Mouse (Mus musculus) gastrocnemius, postnatal 25 days (tissue): ENCODE results near the gene Ppp1r9b. TPM values are rescaled to one million over a fixed set of nuclear protein-coding genes. Genes with fewer than 3 reads are reported as not detected.

Experiments used
- DNase-seq: peaks from one replicate; pipeline ENCODE4 v3.0.0; 2022
- total RNA-seq, 2 experiments: library from RNA; stranded (reverse); gene quantifications; 1 replicate in 1 of 2; 2 replicates in 1 of 2; pipeline ENCODE4 v1.2.3; 2021

Gene Ppp1r9b
- total RNA-seq, 2 experiments from 2014 or later: 21.8 to 30.0 TPM

DNA sequence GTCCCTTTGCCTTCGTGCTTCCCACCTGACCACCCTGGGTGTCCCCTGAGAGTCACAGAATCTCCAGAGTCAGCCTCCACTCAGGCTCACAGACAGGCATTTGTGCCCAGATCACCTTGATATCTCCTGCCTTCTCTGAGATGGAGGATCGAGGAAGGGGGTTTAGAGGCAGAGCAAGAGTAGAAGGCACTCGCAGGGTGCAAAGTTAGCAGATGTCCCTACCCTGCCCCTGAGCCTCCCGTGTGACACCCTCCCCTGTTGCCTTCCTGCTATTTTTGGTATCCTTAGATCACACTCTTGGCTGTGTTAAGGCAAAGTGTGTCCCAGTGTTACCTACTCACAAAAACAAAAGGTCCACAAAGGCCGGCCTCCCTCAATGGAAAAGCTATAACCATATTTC is 14.6 kb upstream of the Ppp1r9b start, which contains the start of gene Sgca:
Gene Sgca, minus strand, starts transcription at position 129 of the 400 bp plus-strand sequence.
- peak; percentile 56 for DNase-seq

- DNase-seq: no peak
Measured at GRCm38 (mm10) chr11:94978178-94978915, 12.5 kb upstream of the Ppp1r9b start.

- peak; percentile 94 for DNase-seq
Measured at GRCm38 (mm10) chr11:94978947-94979346, 11.9 kb upstream of the Ppp1r9b start.

GRCm38 (mm10) chr11:94979462-94980179 is 11.2 kb upstream of the Ppp1r9b start:
- no peak for DNase-seq

GRCm38 (mm10) chr11:94985140-94985539 is 5.7 kb upstream of the Ppp1r9b start:
- no peak for DNase-seq

- DNase-seq: no peak
Measured at GRCm38 (mm10) chr11:94985822-94986221, 5.0 kb upstream of the Ppp1r9b start.

DNA sequence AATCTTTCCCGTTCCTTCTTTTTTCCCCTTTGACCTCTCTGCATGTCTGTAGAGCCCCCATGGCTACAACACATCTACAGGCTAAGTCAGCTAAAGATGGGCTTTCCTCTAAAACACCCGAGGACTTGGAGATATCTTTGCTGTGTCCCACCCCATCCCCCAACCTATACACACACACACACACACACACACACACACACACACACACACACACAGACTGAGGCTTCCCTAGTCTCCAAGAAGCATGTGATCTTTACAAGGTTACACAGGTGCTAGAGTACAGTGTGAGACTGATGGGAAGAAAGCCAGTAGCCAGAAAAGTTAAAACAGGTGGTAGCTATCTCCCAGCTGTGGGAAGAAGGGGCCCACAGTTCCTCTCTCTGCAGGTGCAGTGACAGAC is 4.4 kb upstream of the Ppp1r9b start:
- DNase-seq: no peak

DNA sequence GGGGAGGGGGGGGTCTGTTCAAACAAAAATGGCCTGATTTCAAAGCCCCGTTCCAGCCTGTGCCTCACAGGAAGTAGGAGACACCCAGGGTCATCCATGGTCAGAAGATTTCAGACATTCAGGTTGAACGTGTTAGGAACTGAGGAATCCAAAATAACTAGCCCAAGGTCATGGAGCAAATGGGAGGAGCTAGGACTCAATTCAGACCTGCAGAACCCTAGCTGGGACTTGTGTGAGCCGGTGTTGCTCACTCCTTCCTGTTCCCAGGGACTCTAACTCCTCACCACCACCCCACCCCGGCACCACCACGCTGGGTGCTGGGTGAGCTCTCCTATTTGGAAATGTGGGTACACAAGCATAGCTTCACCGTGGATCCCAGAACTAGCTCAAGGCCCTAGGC is 3.5 kb upstream of the Ppp1r9b start:
- DNase-seq: no peak

DNA sequence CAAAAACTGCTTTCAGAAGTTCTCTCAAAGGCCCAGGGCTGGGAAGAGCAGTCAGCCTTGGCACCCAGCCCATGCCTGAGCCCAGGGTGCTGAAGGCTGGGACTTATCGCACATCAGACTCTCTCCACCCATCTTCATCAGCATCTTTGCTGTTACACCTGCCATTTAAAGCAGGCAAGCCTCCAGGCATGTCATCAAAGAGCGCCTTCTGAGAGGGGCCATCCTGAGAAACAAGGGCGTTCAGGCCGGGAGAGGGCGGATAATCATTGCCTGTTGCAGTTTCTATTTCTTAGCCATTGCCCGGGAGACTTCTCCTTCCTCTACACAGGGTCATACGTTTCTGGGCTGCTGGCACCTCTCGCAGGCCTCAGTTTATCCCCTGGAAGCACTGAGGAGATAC is 3.0 kb upstream of the Ppp1r9b start:
- no peak for DNase-seq

DNA sequence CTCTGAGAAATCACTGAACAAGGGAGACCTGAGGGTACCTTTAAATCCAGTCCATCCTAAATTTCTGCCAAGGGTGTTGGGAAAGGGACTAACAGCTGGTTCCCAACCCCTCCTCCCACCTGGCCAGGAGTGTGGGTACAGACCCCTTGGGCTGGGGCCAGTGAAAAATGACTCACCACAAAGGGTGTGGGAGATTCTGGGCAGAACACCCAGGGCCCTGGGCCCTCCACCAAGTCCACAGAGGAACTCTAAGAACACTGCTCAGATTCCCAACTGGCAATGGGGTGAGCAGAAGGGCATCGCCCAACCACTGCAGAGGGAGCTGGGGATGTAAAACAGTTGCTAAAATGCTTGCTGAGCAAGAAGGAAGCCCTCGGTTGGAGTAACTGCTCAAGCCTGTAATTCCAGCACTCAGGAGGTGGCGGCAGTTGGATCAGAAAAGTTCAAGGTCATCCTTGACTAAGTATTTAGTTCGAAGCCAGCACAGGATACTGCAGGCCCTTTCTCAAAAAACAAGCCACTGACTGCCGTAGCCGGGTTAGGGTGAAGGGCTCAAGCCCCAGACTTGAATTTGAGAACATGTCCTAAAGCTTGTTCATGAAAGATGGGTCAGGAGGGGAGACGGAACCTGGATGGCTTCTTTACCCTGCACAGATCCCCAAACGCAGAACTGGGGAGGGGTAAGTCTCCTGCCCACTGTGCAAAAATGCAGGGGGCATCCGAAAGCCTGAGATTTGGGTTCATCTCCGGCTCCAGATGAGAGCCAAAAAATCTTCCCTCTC is 1.9 kb upstream of the Ppp1r9b start:
- DNase-seq: peak; percentile 81

GRCm38 (mm10) chr11:94989562-94990017 is 1.2 kb upstream of the Ppp1r9b start:
- peak; percentile 86 for DNase-seq

DNA sequence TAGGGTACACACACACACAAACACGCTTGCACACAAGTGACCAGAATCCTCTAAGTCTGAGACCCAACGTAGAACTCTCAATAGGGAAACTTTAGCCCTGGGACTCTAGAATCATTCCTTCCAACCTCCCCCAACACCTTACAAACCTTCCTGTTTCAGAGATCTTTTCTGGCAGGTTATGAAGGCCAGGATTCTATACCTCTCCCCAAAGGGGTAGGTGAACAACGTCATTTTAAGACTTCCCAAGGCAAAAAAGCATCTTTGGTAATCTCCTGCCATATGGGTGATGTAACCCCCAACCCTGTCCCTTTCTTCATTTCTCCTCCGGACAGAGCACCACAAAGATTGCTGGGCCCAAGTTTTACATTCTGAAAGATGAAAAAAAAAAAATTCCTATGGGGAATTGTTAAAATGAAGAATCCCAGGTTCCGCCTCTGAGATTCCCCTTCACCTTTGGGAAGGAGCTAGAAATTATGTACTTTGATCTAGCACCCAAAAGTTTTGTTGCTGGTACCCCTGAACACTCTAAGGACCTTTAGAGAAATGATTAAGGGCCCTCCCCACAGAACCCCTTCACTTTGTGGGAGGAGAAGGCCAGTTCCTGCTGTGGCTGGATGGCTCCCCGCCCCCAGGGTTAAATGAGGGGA is 610 bp upstream of the Ppp1r9b start:
- no peak for DNase-seq

- DNase-seq: no peak
Measured at GRCm38 (mm10) chr11:94991641-94992479, 1.0 kb downstream of the Ppp1r9b start.

DNA sequence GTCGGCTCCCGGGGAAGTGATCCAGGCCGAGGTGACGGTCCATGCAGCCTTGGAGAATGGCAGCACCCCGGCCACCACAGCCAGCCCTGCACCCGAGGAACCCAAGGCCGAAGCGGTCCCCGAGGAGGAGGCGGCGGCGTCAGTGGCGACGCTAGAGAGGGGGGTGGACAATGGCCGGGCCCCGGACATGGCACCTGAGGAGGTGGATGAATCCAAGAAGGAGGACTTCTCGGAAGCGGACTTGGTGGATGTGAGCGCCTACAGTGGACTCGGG is 1.6 kb downstream of the Ppp1r9b start:
- no peak for DNase-seq

DNA sequence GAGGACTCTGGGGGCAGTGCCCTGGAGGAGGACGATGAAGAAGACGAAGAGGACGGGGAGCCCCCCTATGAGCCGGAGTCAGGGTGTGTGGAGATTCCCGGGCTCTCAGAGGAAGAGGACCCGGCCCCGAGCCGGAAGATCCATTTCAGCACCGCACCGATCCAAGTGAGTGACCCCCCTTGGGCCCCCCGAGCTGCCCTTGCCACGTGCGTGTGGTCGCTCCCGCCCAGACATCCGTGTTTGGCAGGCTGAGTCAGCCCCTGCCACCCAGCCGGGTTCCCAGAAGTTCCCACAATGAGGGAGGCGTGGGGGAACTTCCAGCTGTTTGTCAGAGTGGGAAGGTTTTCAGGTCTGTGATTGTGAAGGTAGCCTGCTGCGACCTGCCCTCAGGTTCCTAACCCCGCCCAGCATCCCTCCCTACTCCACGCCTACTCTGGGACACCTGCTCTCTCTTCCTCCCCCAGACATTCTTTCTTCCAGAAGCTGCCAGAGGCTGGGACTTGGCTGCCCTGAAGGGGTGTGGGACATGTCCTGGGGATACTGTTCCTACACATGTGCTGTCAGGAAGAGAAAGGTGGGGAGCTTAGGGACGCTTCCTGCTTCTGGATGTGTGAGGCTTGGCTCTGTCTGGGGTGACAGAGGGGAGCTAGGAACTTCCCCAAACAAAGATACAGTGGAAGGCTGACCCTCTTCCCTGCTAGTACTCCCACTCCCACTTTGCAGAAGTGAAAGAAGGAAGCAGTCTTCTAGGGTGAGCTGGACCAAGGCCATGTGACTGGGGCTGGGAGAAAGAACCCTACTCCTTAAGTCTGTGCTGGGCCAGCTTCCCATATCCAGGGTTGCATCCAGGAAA is 2.1 kb downstream of the Ppp1r9b start:
- peak; percentile 61 for DNase-seq

DNA sequence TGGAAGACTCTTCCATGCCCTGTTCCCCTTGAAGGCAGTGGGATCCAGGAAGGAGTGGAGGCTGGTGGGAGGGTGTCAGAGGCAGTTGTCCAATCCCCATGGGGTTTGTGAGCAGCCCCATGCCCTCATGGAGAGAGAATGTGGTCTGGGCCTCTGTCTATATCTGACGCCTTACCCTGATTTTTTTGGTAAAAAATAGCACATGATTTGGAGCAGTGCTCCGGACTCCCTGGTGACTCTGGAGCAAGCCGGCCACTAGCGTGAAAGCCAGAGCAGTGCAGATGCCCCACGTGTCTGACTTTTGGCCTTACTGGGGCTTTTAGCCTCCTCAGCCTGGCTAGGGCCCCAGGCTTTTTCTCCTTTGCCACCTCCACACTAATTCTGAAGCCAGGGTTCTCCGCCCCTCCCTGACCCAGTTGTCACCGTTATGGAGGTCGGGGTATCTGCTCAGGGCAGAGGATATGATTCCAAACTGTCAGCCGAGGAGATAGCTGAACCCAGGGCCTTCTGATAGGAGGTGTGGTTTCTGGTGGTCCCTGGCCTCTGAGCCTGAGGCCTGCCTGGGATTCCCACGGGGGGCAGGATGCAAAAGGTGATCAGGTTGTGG is 3.5 kb downstream of the Ppp1r9b start:
- DNase-seq: no peak

DNA sequence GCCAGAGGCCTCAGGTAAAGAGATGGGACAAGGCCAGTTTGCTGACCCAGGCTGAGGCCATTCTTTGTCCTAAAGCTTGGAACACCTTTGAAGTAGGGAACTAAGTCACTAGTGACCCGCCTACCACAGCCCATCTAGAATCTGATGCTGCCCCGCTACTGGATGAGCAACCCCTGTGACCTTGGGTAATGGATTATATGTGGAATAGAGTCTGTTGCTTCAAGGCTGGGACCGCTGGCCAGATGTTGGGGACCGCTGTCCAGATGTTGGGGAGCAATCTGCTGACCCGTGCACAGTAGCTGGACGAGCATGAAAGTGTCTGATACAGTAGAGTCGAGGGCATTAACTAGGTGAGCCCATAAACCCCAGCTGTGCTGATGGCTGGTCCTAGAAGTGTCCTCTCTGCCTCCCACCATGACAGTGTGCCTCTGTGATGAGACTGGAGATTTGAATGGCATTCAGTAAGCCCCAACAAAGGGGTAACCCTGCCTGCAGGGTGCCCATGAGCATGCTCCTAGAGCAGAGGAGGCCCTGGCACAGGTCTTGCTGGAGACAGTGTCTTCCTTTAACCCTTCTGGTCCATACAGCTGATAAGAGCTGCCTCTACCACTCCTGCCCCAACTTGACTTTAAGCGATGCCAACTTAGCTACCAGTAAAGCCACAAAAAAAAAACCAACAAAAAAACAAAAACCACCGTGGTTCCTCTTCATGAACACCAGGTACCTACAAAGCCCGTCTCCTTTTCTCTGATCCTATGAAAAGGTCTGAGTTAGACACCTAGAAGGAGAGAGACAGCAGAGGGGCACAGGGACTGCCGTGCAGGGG is 4.3 kb downstream of the Ppp1r9b start:
- no peak for DNase-seq

GRCm38 (mm10) chr11:94996101-94996500 is 5.3 kb downstream of the Ppp1r9b start:
- no peak for DNase-seq

DNA sequence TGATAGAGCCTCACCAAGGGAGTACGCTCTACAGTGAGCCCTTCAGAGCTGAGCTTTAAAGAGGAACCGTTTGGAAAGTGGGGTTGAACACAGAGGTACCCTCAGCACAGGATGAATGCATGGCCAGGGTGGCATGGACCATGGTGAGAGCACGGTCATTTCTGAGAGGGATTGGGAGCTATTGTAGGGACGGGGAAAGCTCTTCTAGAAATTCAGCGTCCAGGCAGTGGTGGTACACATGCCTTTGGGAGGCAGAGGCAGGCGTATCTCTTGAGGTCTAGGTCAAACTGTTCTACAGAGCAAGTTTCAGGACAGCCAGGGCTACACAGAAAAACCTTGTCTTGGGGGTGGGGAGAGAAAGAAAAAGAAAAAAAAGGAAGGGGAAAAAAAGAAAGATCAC is 6.1 kb downstream of the Ppp1r9b start:
- no peak for DNase-seq
